Mouse (Mus musculus) liver, embryonic 11.5 days (tissue): ENCODE measurements around the gene Slf2. TPM values are rescaled to one million over a fixed set of nuclear protein-coding genes. Genes with fewer than 3 reads are reported as not detected.
A peak's percentile ranks its signal among the peaks of the same experiment; 100 is the strongest.

ENCODE experiments used
- ATAC-seq: fragments of 200-750 bp; cut with Nextera tagmentation; replicated peaks from 2 replicates; pipeline ENCODE4 v1.8.0; 2017; ENCODE audit warnings: moderate number of reproducible peaks, mild to moderate bottlenecking, moderate TSS enrichment, moderate library complexity; ENCODE audit not compliant: low FRiP score
- DNase-seq: peaks from one replicate; pipeline ENCODE4 v3.0.0-alpha.2; 2017; ENCODE audit warnings: low spot score
- H3K27ac ChIP-seq: fragments of 300-500 bp; sonication (generic); 2 replicates; pipeline ENCODE4 v1.5.1; 2014; ENCODE audit warnings: mild to moderate bottlenecking, low read depth, low read length, control low read depth
- H3K27me3 ChIP-seq: fragments of 300-500 bp; sonication (generic); replicated peaks from 2 replicates; pipeline ENCODE4 v1.6.1; 2014; ENCODE audit warnings: low read length, mixed read lengths; ENCODE audit not compliant: control insufficient read depth, insufficient read depth
- H3K36me3 ChIP-seq: fragments of 300-500 bp; sonication (generic); 2 replicates; pipeline ENCODE4 v1.6.1; 2014; ENCODE audit warnings: mild to moderate bottlenecking, low read length, moderate library complexity, mixed read lengths; ENCODE audit not compliant: control insufficient read depth, insufficient read depth
- H3K4me1 ChIP-seq: fragments of 300-500 bp; sonication (generic); replicated peaks from 2 replicates; pipeline ENCODE4 v1.6.1; 2014; ENCODE audit warnings: low read length, mixed read lengths; ENCODE audit not compliant: control insufficient read depth, insufficient read depth
- H3K4me2 ChIP-seq: fragments of 300-500 bp; sonication (generic); 2 replicates; pipeline ENCODE4 v1.6.1; 2014; ENCODE audit warnings: mild to moderate bottlenecking, control low read depth, moderate library complexity
- H3K4me3 ChIP-seq: fragments of 300-500 bp; sonication (generic); 2 replicates; pipeline ENCODE4 v1.5.1; 2014; ENCODE audit warnings: low read depth, low read length, control low read depth
- H3K9ac ChIP-seq: fragments of 300-500 bp; sonication (generic); 2 replicates; pipeline ENCODE4 v1.6.1; 2014; ENCODE audit warnings: low read depth, low read length, control low read depth
- H3K9me3 ChIP-seq: fragments of 300-500 bp; sonication (generic); 2 replicates; pipeline ENCODE4 v1.6.1; 2016; ENCODE audit warnings: low read length, inconsistent platforms, mixed read lengths; ENCODE audit not compliant: control insufficient read depth
- WGBS: fragments of 180-500 bp; shearing (Covaris S2); extraction: QIAGEN DNeasy Blood & Tissue Kit; methylation state at CpG from one replicate; pipeline ENCODE4 v1.1.7; 2014; 5-methylcytosine and 5-hydroxymethylcytosine counted together
- polyA plus RNA-seq: library from polyadenylated mRNA; unstranded; fragments of >200 nt; fragmentation: Nextera tagmentation; extraction: Ambion mirVana; gene quantifications from 2 replicates; pipeline ENCODE4 v1.2.1, GENCODE M21; 2014

The Slf2 gene
- polyA plus RNA-seq, 1 experiment from 2014 or later = 49.8 TPM

- DNase-seq (no peak), ATAC-seq (no peak)
- Histone ChIP-seq H3K27ac (no peak overlapping the region), H3K4me2 (no peak overlapping the region), H3K27me3 (no peaks in the 10 kb centered on the region), H3K36me3 (peaks cover 23% of the 10 kb centered on the region), H3K4me3 (no peak overlapping the region), H3K9me3 (no peaks in the 10 kb centered on the region), H3K9ac (no peak overlapping the region), H3K4me1 (peaks cover 24% of the 10 kb centered on the region)
- WGBS = 81% methylated on average over 15 of the region's 15 CpGs
Measured at GRCm38 (mm10) chr19:45021362-45021761, 90.4 kb downstream of the Slf2 start.

DNA sequence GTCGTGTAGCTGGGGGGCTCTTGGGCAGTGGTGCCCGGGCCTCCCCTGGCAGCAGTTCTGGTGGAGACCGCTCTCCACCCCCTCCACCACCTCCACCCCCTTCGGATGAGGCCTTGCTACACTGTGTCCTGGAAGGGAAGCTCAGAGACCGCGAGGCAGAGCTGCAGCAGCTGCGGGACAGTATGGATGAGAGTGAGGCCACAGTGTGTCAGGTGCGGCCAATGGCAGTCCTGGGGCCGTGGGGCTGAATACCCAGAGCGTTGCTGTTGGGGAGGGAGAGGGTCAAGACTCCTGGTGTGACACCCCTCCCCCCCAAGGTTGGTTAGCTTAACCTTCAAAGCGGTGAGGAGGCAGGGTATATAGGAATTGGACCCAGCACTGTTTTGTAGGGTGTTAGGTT, 93.0 kb downstream of the Slf2 start:
- WGBS = 75% methylated on average over 11 of the region's 11 CpGs
- peaks cover 27% of the 10 kb centered on the region for H3K36me3 ChIP-seq

GRCm38 (mm10) chr19:45024775-45025174, 93.8 kb downstream of the Slf2 start:
- H3K4me2 ChIP-seq = no peak overlapping the region
- H3K27ac ChIP-seq = no peak overlapping the region
- peaks cover 27% of the 10 kb centered on the region for H3K36me3 ChIP-seq
- no peak for DNase-seq
- H3K9me3 ChIP-seq = no peaks in the 10 kb centered on the region
- no peaks in the 10 kb centered on the region for H3K27me3 ChIP-seq
- WGBS = 93% methylated on average over 20 of the region's 20 CpGs
- ATAC-seq = no peak
- no peak overlapping the region for H3K9ac ChIP-seq
- no peak overlapping the region for H3K4me3 ChIP-seq
- peaks cover 8% of the 10 kb centered on the region for H3K4me1 ChIP-seq

More for the DNA sequence above, 93.0 kb downstream of the Slf2 start:
- DNase-seq (no peak), ATAC-seq (0 out of 2 replicates have a peak, but pooled peaks have one; percentile 10)
- no peaks in the 10 kb centered on the region for H3K9me3 ChIP-seq
- H3K9ac ChIP-seq = no peak overlapping the region
- no peaks in the 10 kb centered on the region for H3K27me3 ChIP-seq
- H3K4me2 ChIP-seq = no peak overlapping the region
- peaks cover 8% of the 10 kb centered on the region for H3K4me1 ChIP-seq
- H3K27ac ChIP-seq = no peak overlapping the region
- no peak overlapping the region for H3K4me3 ChIP-seq

DNA sequence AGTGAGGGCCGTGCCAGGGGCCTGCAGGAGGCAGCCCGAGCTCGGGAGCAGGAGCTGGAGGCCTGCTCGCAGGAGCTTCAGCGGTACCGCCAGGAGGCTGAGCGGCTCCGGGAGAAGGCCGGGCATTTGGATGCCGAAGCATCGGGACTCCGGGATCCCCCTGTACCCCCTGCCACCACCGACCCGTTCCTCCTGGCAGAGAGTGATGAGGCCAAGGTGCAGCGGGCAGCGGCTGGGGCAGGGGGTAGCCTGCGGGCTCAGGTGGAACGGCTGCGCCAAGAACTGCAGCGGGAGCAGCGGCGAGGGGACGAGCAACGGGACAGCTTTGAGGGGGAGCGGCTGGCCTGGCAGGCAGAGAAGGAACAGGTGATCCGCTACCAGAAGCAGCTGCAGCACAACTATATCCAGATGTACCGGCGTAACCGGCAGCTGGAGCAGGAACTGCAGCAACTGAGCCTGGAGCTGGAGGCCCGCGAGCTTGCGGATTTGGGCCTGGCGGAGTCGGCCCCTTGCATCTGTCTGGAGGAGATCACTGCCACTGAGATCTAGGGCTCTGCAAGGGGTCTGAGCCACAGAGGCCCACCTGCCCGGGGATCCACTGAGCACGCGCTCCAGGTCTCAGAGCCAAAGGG, 95.1 kb downstream of the Slf2 start:
- no peak for DNase-seq
- Histone ChIP-seq H3K27ac (no peak overlapping the region), H3K4me3 (no peak overlapping the region), H3K4me1 (peaks cover 8% of the 10 kb centered on the region), H3K9ac (no peak overlapping the region), H3K36me3 (peaks cover 27% of the 10 kb centered on the region), H3K9me3 (no peaks in the 10 kb centered on the region), H3K27me3 (no peaks in the 10 kb centered on the region), H3K4me2 (no peak overlapping the region)
- no peak for ATAC-seq
- 92% methylated on average over 37 of the region's 37 CpGs for WGBS

GRCm38 (mm10) chr19:45026958-45027670, 96.2 kb downstream of the Slf2 start:
- no peak overlapping the region for H3K4me3 ChIP-seq
- WGBS = 76% methylated on average over 6 of the region's 6 CpGs
- peaks cover 8% of the 10 kb centered on the region for H3K4me1 ChIP-seq
- H3K9ac ChIP-seq = no peak overlapping the region
- no peaks in the 10 kb centered on the region for H3K27me3 ChIP-seq
- no peak for ATAC-seq
- peaks cover 27% of the 10 kb centered on the region for H3K36me3 ChIP-seq
- no peak overlapping the region for H3K4me2 ChIP-seq
- no peak overlapping the region for H3K27ac ChIP-seq
- no peak for DNase-seq
- H3K9me3 ChIP-seq = no peaks in the 10 kb centered on the region

- ATAC-seq (no peak), DNase-seq (no peak)
- H3K27me3 ChIP-seq = no peaks in the 10 kb centered on the region
- H3K27ac ChIP-seq = no peak overlapping the region
- H3K4me1 ChIP-seq = peaks cover 8% of the 10 kb centered on the region
- no peak overlapping the region for H3K9ac ChIP-seq
- H3K4me3 ChIP-seq = no peak overlapping the region
- peaks cover 27% of the 10 kb centered on the region for H3K36me3 ChIP-seq
- 87% methylated on average over 6 of the region's 6 CpGs for WGBS
- H3K9me3 ChIP-seq = no peaks in the 10 kb centered on the region
- no peak overlapping the region for H3K4me2 ChIP-seq
Measured at GRCm38 (mm10) chr19:45027848-45028247, 96.9 kb downstream of the Slf2 start.

- Histone ChIP-seq H3K9me3 (no peaks in the 10 kb centered on the region), H3K4me1 (peaks cover 8% of the 10 kb centered on the region), H3K4me3 (no peak overlapping the region), H3K4me2 (no peak overlapping the region), H3K27me3 (no peaks in the 10 kb centered on the region), H3K9ac (no peak overlapping the region), H3K36me3 (peaks cover 24% of the 10 kb centered on the region), H3K27ac (no peak overlapping the region)
- no peak for ATAC-seq
- no peak for DNase-seq
- 60% methylated on average over 19 of the region's 19 CpGs for WGBS
Measured at GRCm38 (mm10) chr19:45028746-45029145, 97.8 kb downstream of the Slf2 start.

GRCm38 (mm10) chr19:45029571-45029970, 98.6 kb downstream of the Slf2 start:
- ATAC-seq = no peak
- Histone ChIP-seq H3K4me1 (peaks cover 8% of the 10 kb centered on the region), H3K27me3 (no peaks in the 10 kb centered on the region), H3K4me3 (no peak overlapping the region), H3K4me2 (no peak overlapping the region), H3K9ac (no peak overlapping the region), H3K9me3 (no peaks in the 10 kb centered on the region), H3K36me3 (peaks cover 19% of the 10 kb centered on the region), H3K27ac (no peak overlapping the region)
- 53% methylated on average over 9 of the region's 9 CpGs for WGBS
- DNase-seq = no peak

- peaks cover 17% of the 10 kb centered on the region for H3K36me3 ChIP-seq
- H3K27ac ChIP-seq = no peak overlapping the region
- no peak overlapping the region for H3K4me3 ChIP-seq
- peak; percentile 72 for DNase-seq
- no peaks in the 10 kb centered on the region for H3K27me3 ChIP-seq
- ATAC-seq = peak; percentile 47
- no peak overlapping the region for H3K9ac ChIP-seq
- WGBS = 21% methylated on average over 8 of the region's 8 CpGs
- no peaks in the 10 kb centered on the region for H3K9me3 ChIP-seq
- no peak overlapping the region for H3K4me2 ChIP-seq
- peaks cover 8% of the 10 kb centered on the region; the same call in 1 of the 2 replicates for H3K4me1 ChIP-seq
Measured at GRCm38 (mm10) chr19:45030111-45030510, 99.2 kb downstream of the Slf2 start.
